Mouse (Mus musculus): Measurements from ENCODE around the gene Oas2. TPM values are rescaled to one million over a fixed set of nuclear protein-coding genes. Genes with fewer than 3 reads are reported as not detected.

Gene Oas2
- polyA plus RNA-seq, 1 experiment from 2014 or later = 0.07 TPM

- ATAC-seq = no peak
- H3K27me3 ChIP-seq = peaks cover 63% of the 10 kb centered on the region
- H3K9ac ChIP-seq (replicated peaks) = 0 out of 2 replicates have a peak overlapping the region, but pooled peaks have one; percentile 23
- no peaks in the 10 kb centered on the region for H3K9me3 ChIP-seq
- peak overlapping the region; percentile 6; the same call in 1 of the 2 replicates for H3K4me3 ChIP-seq (replicated peaks)
- peaks cover 30% of the 10 kb centered on the region for H3K4me1 ChIP-seq (replicated peaks)
- H3K27ac ChIP-seq = no peak overlapping the region
- 14% methylated on average over 38 of the region's 38 CpGs for WGBS
- peak overlapping the region; percentile 30 for H3K4me2 ChIP-seq (replicated peaks)
- peaks cover 38% of the 10 kb centered on the region for H3K36me3 ChIP-seq
Measured at GRCm38 (mm10) chr5:120693931-120694694, 55.5 kb downstream of the Oas2 start.

- H3K4me3 ChIP-seq (replicated peaks) = no peak overlapping the region
- no peak overlapping the region for H3K4me2 ChIP-seq (replicated peaks)
- H3K36me3 ChIP-seq = peaks cover 48% of the 10 kb centered on the region
- H3K27ac ChIP-seq = no peak overlapping the region
- no peak for ATAC-seq
- WGBS = 81% methylated on average over 19 of the region's 19 CpGs
- H3K27me3 ChIP-seq = peaks cover 57% of the 10 kb centered on the region
- H3K9ac ChIP-seq (replicated peaks) = no peak overlapping the region
- H3K4me1 ChIP-seq (replicated peaks) = peaks cover 11% of the 10 kb centered on the region
- H3K9me3 ChIP-seq = no peaks in the 10 kb centered on the region
Measured at GRCm38 (mm10) chr5:120692034-120692433, 57.6 kb downstream of the Oas2 start.

- Histone ChIP-seq H3K4me1 (replicated peaks) (peaks cover 11% of the 10 kb centered on the region), H3K27ac (no peak overlapping the region), H3K36me3 (peaks cover 59% of the 10 kb centered on the region), H3K4me2 (replicated peaks) (no peak overlapping the region), H3K9ac (replicated peaks) (no peak overlapping the region), H3K27me3 (peaks cover 47% of the 10 kb centered on the region), H3K4me3 (replicated peaks) (no peak overlapping the region), H3K9me3 (no peaks in the 10 kb centered on the region)
- ATAC-seq = peak; percentile 17; the same call in 1 of the 2 replicates
- 58% methylated on average over 4 of the region's 4 CpGs for whole genome bisulfite sequencing
Measured at GRCm38 (mm10) chr5:120690417-120690816, 59.2 kb downstream of the Oas2 start.

GRCm38 (mm10) chr5:120688434-120688833 is 61.2 kb downstream of the Oas2 start:
- Histone ChIP-seq H3K27ac (no peak overlapping the region), H3K27me3 (peaks cover 42% of the 10 kb centered on the region), H3K4me2 (replicated peaks) (no peak overlapping the region), H3K36me3 (peaks cover 48% of the 10 kb centered on the region), H3K4me3 (replicated peaks) (no peak overlapping the region), H3K9ac (replicated peaks) (no peak overlapping the region), H3K9me3 (no peaks in the 10 kb centered on the region), H3K4me1 (replicated peaks) (no peaks in the 10 kb centered on the region)
- 45% methylated on average over 4 of the region's 4 CpGs for WGBS
- ATAC-seq = no peak

- H3K9ac ChIP-seq (replicated peaks) = no peak overlapping the region
- 91% methylated on average over 5 of the region's 5 CpGs for WGBS
- H3K27me3 ChIP-seq = peaks cover 42% of the 10 kb centered on the region
- no peak overlapping the region for H3K4me3 ChIP-seq (replicated peaks)
- no peak overlapping the region for H3K27ac ChIP-seq
- no peak for ATAC-seq
- H3K9me3 ChIP-seq = no peaks in the 10 kb centered on the region
- peaks cover 48% of the 10 kb centered on the region for H3K36me3 ChIP-seq
- peaks cover 3% of the 10 kb centered on the region; the same call in 1 of the 2 replicates for H3K4me1 ChIP-seq (replicated peaks)
- H3K4me2 ChIP-seq (replicated peaks) = no peak overlapping the region
Measured at GRCm38 (mm10) chr5:120687897-120688296, 61.8 kb downstream of the Oas2 start.

GRCm38 (mm10) chr5:120687484-120687851 is 62.2 kb downstream of the Oas2 start:
- Histone ChIP-seq H3K27ac (no peak overlapping the region), H3K9ac (replicated peaks) (no peak overlapping the region), H3K4me2 (replicated peaks) (no peak overlapping the region), H3K27me3 (peaks cover 44% of the 10 kb centered on the region), H3K36me3 (peaks cover 47% of the 10 kb centered on the region), H3K4me1 (replicated peaks) (peaks cover 8% of the 10 kb centered on the region; the same call in 1 of the 2 replicates), H3K4me3 (replicated peaks) (no peak overlapping the region), H3K9me3 (no peaks in the 10 kb centered on the region)
- ATAC-seq = no peak
- WGBS = 92% methylated on average over 3 of the region's 3 CpGs

GRCm38 (mm10) chr5:120686749-120687483 is 62.7 kb downstream of the Oas2 start:
- Histone ChIP-seq H3K4me2 (replicated peaks) (no peak overlapping the region), H3K4me1 (replicated peaks) (peaks cover 11% of the 10 kb centered on the region; the same call in 1 of the 2 replicates), H3K4me3 (replicated peaks) (no peak overlapping the region), H3K27ac (no peak overlapping the region), H3K27me3 (peaks cover 44% of the 10 kb centered on the region), H3K36me3 (peaks cover 47% of the 10 kb centered on the region), H3K9me3 (no peaks in the 10 kb centered on the region), H3K9ac (replicated peaks) (no peak overlapping the region)
- ATAC-seq = no peak
- whole genome bisulfite sequencing = 85% methylated on average over 6 of the region's 6 CpGs

GRCm38 (mm10) chr5:120685678-120686077 is 64.0 kb downstream of the Oas2 start:
- WGBS = 86% methylated on average over 8 of the region's 8 CpGs
- no peak overlapping the region for H3K4me3 ChIP-seq (replicated peaks)
- peaks cover 36% of the 10 kb centered on the region for H3K27me3 ChIP-seq
- peaks cover 43% of the 10 kb centered on the region for H3K36me3 ChIP-seq
- no peak overlapping the region for H3K27ac ChIP-seq
- peaks cover 17% of the 10 kb centered on the region for H3K4me1 ChIP-seq (replicated peaks)
- H3K4me2 ChIP-seq (replicated peaks) = no peak overlapping the region
- no peaks in the 10 kb centered on the region for H3K9me3 ChIP-seq
- no peak for ATAC-seq
- no peak overlapping the region for H3K9ac ChIP-seq (replicated peaks)

GRCm38 (mm10) chr5:120682982-120683771 is 66.5 kb downstream of the Oas2 start:
- Histone ChIP-seq H3K9me3 (no peaks in the 10 kb centered on the region), H3K4me1 (replicated peaks) (peaks cover 28% of the 10 kb centered on the region), H3K9ac (replicated peaks) (no peak overlapping the region), H3K4me3 (replicated peaks) (no peak overlapping the region), H3K4me2 (replicated peaks) (no peak overlapping the region), H3K36me3 (peaks cover 34% of the 10 kb centered on the region), H3K27ac (no peak overlapping the region), H3K27me3 (peaks cover 36% of the 10 kb centered on the region)
- 8% methylated on average over 24 of the region's 24 CpGs for WGBS
- ATAC-seq = no peak

GRCm38 (mm10) chr5:120680918-120681317 is 68.7 kb downstream of the Oas2 start:
- peak overlapping the region; percentile 73 for H3K27ac ChIP-seq
- peak overlapping the region; percentile 55; the same call in 1 of the 2 replicates for H3K4me2 ChIP-seq (replicated peaks)
- 0 out of 2 replicates have a peak, but pooled peaks have one; percentile 5 for ATAC-seq
- H3K4me3 ChIP-seq (replicated peaks) = no peak overlapping the region
- H3K9me3 ChIP-seq = no peaks in the 10 kb centered on the region
- 82% methylated on average over 18 of the region's 18 CpGs for WGBS
- H3K9ac ChIP-seq (replicated peaks) = no peak overlapping the region
- H3K27me3 ChIP-seq = peaks cover 34% of the 10 kb centered on the region
- H3K36me3 ChIP-seq = peaks cover 20% of the 10 kb centered on the region
- peaks cover 28% of the 10 kb centered on the region for H3K4me1 ChIP-seq (replicated peaks)

Measured in midbrain, embryonic 13.5 days (tissue).